Mouse (Mus musculus): ENCODE results near the gene Rbm28. TPM values are rescaled to one million over a fixed set of nuclear protein-coding genes. Genes with fewer than 3 reads are reported as not detected.
"Not testable (repeated sequence)": the region's sequence is repeated elsewhere in the genome, so short reads cannot be mapped to it uniquely, and the experiment has no call there.

Gene Rbm28
- polyA plus RNA-seq, 1 experiment from 2014 or later = 47.4 TPM

DNA sequence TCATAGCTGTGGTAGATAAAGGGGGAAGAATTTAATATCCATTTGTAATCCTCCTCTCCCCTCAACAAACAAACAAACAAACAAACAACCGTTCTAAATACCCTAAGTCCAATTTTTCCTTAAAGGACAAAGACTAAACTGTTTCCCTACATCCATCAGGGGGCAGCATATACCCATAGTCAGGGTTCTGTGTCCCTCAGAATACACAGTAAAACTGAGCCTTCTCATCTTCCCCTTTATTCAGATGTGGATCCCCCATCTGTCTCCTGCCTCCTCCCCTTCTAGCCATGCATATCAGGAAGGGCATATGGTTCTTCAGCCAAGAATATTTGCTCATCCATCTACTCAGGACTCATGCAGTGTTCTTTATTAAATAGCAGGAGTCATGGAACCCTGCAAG, 1.4 kb upstream of the Rbm28 start:
- Histone ChIP-seq H3K4me1 (peaks cover 23% of the 10 kb centered on the region), H3K9ac (no peak overlapping the region), H3K27me3 (peaks cover 49% of the 10 kb centered on the region), H3K4me3 (no peak overlapping the region), H3K36me3 (no peaks in the 10 kb centered on the region), H3K4me2 (no peak overlapping the region), H3K9me3 (no peaks in the 10 kb centered on the region), H3K27ac (no peak overlapping the region)
- WGBS = 19% methylated on average over 1 of the region's 1 CpGs
- ATAC-seq (ENCODE audit: insufficient number of reproducible peaks, insufficient read depth, low FRiP score, low TSS enrichment, low read depth) = no peak

DNA sequence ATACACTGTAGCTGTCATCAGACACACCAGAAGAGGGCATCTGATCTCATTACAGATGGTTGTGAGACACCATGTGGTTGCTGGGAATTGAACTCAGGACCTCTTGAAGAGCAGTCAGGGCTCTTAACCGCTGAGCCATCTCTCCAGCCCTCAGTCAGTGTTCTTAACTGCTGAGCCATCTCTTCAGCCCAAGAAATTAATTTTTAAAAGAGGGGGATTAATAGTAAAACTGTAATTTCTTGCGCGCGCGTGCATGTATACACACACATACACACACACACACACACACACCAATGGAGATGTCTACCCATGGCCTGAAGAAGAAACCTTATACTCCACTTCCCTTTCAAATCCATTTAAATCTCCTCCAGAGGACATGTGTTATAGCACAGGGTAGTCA, 3.5 kb downstream of the Rbm28 start:
- H3K4me3 ChIP-seq = not testable (repeated sequence)
- WGBS = 97% methylated on average over 5 of the region's 5 CpGs
- H3K36me3 ChIP-seq = peaks cover 41% of the 10 kb centered on the region

DNA sequence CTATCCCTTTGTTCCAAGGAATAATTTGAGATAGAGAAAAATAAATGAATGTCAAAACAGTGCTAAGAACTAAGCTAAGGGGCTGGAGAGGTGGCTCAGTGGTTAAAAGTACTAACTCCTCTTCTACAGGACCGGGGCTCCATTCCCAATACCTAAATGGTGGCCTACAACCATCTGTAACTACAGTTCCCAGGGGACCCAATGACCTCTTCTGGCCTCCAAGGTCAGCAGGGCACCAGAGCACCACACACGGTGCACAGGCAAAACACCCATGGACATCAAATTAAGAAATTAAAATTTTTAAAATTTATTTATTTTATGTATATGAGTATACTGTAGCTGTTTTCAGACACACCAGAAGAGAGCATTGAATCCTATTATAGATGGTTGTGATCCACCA, 4.0 kb downstream of the Rbm28 start:
- no peak overlapping the region for H3K4me3 ChIP-seq
- no peaks in the 10 kb centered on the region for H3K27me3 ChIP-seq
- H3K9me3 ChIP-seq = no peaks in the 10 kb centered on the region
- H3K27ac ChIP-seq = no peak overlapping the region
- H3K4me2 ChIP-seq = no peak overlapping the region
- no peak overlapping the region for H3K9ac ChIP-seq
- H3K36me3 ChIP-seq = peaks cover 46% of the 10 kb centered on the region
- ATAC-seq (ENCODE audit: insufficient number of reproducible peaks, insufficient read depth, low FRiP score, low TSS enrichment, low read depth) = no peak
- peaks cover 8% of the 10 kb centered on the region for H3K4me1 ChIP-seq
- WGBS = 82% methylated on average over 2 of the region's 2 CpGs

More for the DNA sequence above, 3.5 kb downstream of the Rbm28 start:
- not testable (repeated sequence) for H3K27ac ChIP-seq; H3K4me1 ChIP-seq; H3K4me2 ChIP-seq; H3K9me3 ChIP-seq; H3K27me3 ChIP-seq; ATAC-seq (ENCODE audit: insufficient number of reproducible peaks, insufficient read depth, low FRiP score, low TSS enrichment, low read depth); H3K9ac ChIP-seq

DNA sequence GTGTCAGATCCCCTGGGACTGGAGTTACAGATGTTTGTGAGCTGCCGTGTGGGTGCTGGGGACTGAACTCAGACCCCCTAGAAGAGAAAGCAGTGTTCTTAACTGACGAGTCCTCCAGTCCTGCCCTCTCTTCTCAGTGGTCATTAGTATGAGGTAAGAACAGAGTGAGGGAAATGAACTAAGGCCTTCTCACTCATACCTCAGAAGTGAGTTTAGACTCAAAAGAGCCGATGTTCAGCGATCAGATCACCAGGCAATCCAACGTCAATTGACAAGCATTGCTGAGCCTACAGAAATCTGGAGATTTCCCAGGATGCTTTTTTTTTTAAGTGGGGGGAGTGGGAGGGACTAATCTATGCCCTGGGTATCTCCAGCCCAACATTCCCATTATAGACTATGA, 8.5 kb downstream of the Rbm28 start:
- no peak overlapping the region for H3K27ac ChIP-seq
- no peak overlapping the region for H3K9ac ChIP-seq
- WGBS = 93% methylated on average over 5 of the region's 5 CpGs
- no peaks in the 10 kb centered on the region for H3K9me3 ChIP-seq
- H3K27me3 ChIP-seq = no peaks in the 10 kb centered on the region
- H3K4me2 ChIP-seq = no peak overlapping the region
- H3K36me3 ChIP-seq = peaks cover 84% of the 10 kb centered on the region
- H3K4me3 ChIP-seq = no peak overlapping the region
- ATAC-seq (ENCODE audit: insufficient number of reproducible peaks, insufficient read depth, low FRiP score, low TSS enrichment, low read depth) = no peak
- no peaks in the 10 kb centered on the region for H3K4me1 ChIP-seq

DNA sequence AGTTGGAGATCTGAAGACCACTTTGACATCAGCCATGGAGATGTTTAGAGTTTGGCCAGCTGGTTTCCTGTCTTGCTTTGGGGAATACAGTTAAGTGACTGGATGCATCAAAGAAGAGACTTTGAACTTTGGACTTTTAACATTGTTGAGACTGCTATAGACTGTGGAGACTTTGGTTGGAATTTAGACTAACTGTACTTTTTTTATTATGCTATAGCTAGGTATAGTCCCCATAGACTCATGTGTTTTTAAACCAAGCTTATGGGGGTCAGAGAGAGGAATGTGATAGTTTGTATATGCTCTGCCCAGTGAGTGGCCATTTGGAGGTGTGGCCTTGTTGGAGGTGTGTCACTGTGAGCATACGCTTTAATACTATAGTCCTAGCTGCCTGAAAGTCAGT, 14.8 kb downstream of the Rbm28 start:
- WGBS = 88% methylated on average over 1 of the region's 1 CpGs
- no peak overlapping the region for H3K27ac ChIP-seq
- H3K9ac ChIP-seq = no peak overlapping the region
- no peak overlapping the region for H3K4me2 ChIP-seq
- H3K4me3 ChIP-seq = no peak overlapping the region
- no peaks in the 10 kb centered on the region for H3K4me1 ChIP-seq
- ATAC-seq (ENCODE audit: insufficient number of reproducible peaks, insufficient read depth, low FRiP score, low TSS enrichment, low read depth) = no peak
- peaks cover 61% of the 10 kb centered on the region for H3K36me3 ChIP-seq
- H3K27me3 ChIP-seq = no peaks in the 10 kb centered on the region
- no peaks in the 10 kb centered on the region for H3K9me3 ChIP-seq

DNA sequence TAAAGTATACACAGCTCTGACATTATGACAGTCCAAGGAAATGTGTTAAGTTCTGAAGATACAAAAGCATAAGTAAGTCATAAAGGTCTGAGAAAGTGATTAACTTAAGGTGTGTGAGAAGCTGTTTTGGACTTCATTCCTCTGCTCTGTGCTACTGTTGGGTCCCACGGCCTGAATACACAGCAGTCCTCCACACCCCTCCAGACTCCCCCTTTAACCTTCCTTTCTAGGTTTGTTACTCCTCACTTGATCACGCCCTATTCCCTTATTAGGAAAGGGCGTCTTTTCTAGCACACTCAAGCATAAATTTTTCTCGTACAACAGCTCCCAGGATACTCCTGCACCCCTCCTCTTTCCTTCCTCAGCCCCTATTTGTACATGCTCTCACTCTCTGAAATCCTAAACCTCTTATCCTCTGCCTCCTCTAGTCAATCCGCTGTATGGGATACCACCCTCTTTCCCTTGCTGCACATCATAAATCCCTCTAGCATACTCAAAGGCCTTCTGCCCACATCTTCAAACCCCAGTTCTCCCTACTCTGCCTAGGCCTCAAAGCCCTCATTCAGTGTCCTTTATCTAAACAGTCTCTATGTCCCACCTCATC, 17.3 kb downstream of the Rbm28 start:
- no peak overlapping the region for H3K27ac ChIP-seq
- H3K9ac ChIP-seq = no peak overlapping the region
- no peak overlapping the region for H3K4me3 ChIP-seq
- no peaks in the 10 kb centered on the region for H3K4me1 ChIP-seq
- H3K27me3 ChIP-seq = no peaks in the 10 kb centered on the region
- no peak overlapping the region for H3K4me2 ChIP-seq
- 83% methylated on average over 5 of the region's 5 CpGs for WGBS
- ATAC-seq (ENCODE audit: insufficient number of reproducible peaks, insufficient read depth, low FRiP score, low TSS enrichment, low read depth) = no peak
- no peaks in the 10 kb centered on the region for H3K9me3 ChIP-seq
- peaks cover 48% of the 10 kb centered on the region for H3K36me3 ChIP-seq

DNA sequence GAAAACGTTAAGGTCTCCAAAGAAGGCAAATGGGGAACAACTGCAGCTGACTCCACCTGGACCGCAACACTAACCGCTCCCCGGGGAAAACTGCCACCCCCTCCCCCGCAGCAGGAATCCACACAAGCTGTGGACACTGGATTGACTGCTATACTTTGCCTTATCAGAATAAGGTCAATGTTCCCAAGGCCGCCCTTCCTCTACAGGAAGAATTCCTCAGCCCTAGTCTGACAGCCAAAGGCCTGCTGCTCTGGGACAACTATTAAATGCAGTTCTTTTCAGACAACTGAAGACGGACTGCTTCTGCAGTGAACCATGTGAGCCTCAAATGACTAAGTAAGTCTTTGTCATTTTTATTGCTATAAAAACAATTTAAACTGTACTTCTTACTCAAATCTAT, 18.2 kb downstream of the Rbm28 start:
- Histone ChIP-seq H3K9ac (no peak overlapping the region), H3K4me3 (no peak overlapping the region), H3K4me2 (no peak overlapping the region), H3K4me1 (no peaks in the 10 kb centered on the region), H3K9me3 (no peaks in the 10 kb centered on the region), H3K36me3 (peaks cover 44% of the 10 kb centered on the region), H3K27me3 (no peaks in the 10 kb centered on the region), H3K27ac (no peak overlapping the region)
- no peak for ATAC-seq (ENCODE audit: insufficient number of reproducible peaks, insufficient read depth, low FRiP score, low TSS enrichment, low read depth)
- WGBS = 82% methylated on average over 7 of the region's 7 CpGs

DNA sequence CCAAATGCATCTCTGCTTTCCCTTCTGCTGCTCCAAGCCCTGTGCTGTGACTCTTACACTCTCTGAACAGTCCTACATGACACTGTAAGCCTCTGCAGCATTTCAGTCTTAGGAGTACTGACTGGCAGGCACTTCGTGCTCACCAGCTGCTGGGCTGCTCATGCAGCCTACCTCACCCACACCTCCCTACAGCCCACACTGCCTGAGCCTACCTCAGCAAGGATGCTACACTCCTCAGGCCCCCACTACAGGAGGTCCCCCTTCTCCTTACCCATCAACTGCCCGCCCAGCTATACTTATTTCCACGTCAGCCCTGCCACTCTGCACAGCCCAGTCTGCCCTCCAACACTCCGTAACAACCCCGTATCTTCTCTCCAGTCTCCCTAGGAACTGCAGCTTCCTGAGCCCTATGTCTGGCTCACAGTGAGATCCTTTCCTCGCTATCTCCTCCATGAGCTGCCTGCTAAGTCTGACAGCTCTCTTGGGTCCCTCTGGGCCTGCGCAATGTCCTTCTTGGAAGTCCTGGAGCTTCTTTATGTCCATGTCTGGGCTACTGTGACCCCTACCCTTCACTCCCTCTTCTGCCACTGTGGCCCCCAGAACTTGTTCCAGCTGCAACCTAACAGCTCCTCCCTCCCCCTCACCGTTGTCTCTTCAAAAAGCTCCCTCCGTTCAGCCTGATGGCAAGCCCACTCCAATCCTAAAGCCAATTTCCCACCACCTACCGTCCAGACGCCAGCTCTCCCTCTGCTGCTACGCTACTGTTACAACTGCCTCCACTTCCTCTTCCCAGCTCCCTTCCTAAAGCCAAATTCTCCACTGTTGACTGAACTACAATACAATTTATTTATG, 19.1 kb downstream of the Rbm28 start:
- H3K9ac ChIP-seq = no peak overlapping the region
- H3K36me3 ChIP-seq = peaks cover 45% of the 10 kb centered on the region
- ATAC-seq (ENCODE audit: insufficient number of reproducible peaks, insufficient read depth, low FRiP score, low TSS enrichment, low read depth) = no peak
- H3K27me3 ChIP-seq = no peaks in the 10 kb centered on the region
- 78% methylated on average over 12 of the region's 12 CpGs for WGBS
- no peaks in the 10 kb centered on the region for H3K9me3 ChIP-seq
- H3K4me1 ChIP-seq = no peaks in the 10 kb centered on the region
- H3K27ac ChIP-seq = no peak overlapping the region
- H3K4me2 ChIP-seq = no peak overlapping the region
- no peak overlapping the region for H3K4me3 ChIP-seq

DNA sequence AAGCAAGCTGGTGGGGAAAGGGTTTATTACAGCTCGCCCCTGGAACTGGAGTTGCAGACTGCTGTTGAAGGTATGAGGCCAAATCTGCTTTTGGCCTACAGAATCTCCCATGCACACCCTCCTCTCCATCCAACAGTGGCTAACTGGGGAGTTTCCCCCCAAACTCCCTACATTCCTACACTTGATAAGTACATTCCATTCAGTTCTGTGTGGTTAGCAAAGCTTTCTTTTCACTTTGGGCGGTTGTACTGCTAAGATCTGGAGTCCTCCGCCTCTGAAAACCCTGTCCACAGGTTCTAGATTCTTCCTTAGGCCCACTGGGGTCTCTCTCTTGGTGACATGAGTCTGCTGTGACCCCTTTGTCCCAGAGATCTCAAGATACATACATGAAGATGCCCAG, 19.8 kb downstream of the Rbm28 start:
- no peaks in the 10 kb centered on the region for H3K27me3 ChIP-seq
- no peak overlapping the region for H3K4me2 ChIP-seq
- no peak overlapping the region for H3K4me3 ChIP-seq
- H3K9ac ChIP-seq = no peak overlapping the region
- peaks cover 43% of the 10 kb centered on the region for H3K36me3 ChIP-seq
- no peak for ATAC-seq (ENCODE audit: insufficient number of reproducible peaks, insufficient read depth, low FRiP score, low TSS enrichment, low read depth)
- H3K27ac ChIP-seq = no peak overlapping the region
- no peaks in the 10 kb centered on the region for H3K4me1 ChIP-seq
- no peaks in the 10 kb centered on the region for H3K9me3 ChIP-seq
- 87% methylated on average over 3 of the region's 3 CpGs for whole genome bisulfite sequencing

DNA sequence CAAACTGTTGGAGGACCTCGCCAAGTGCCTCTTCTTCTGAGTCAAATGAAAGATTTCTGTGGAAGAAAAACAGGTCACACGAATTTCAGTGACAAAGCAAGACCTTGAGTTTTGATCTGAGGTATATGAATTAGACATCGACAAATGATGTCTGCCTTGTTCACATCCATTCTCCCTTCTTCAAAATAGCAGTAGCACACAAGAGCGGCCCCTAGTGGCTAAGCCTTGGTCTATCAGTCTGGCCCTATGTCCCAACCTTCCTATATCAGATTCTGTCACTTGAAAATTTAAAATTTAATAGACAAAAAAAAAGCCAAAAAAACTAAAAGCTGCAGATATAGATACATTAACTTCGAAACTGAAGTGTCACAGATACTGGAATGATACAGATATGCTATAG, 21.2 kb downstream of the Rbm28 start:
- H3K27me3 ChIP-seq = no peaks in the 10 kb centered on the region
- no peak overlapping the region for H3K27ac ChIP-seq
- H3K4me1 ChIP-seq = no peaks in the 10 kb centered on the region
- H3K9ac ChIP-seq = no peak overlapping the region
- no peaks in the 10 kb centered on the region for H3K9me3 ChIP-seq
- WGBS = 41% methylated on average over 5 of the region's 5 CpGs
- peaks cover 41% of the 10 kb centered on the region for H3K36me3 ChIP-seq
- no peak for ATAC-seq (ENCODE audit: insufficient number of reproducible peaks, insufficient read depth, low FRiP score, low TSS enrichment, low read depth)
- no peak overlapping the region for H3K4me3 ChIP-seq
- H3K4me2 ChIP-seq = no peak overlapping the region

DNA sequence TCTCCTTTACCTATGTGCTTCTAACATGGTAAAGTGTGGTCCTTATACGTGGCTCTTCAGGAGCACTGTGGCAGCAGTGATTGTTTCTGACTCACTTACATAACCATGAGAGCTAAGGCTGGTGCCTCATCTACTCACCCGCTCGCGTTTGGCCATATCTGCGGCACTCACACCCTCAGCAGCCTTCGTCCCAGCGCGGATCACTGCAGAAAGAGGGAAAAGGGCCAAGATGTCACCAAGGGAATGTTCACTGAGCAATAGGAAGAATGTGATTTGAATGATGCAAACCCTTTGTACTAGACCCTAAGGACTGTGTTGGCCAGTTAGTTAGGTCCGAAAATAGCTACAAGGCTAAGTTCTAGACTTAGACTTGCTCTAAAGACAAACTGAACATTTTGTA, 27.4 kb downstream of the Rbm28 start:
- Histone ChIP-seq H3K36me3 (peaks cover 76% of the 10 kb centered on the region), H3K9ac (no peak overlapping the region), H3K27me3 (no peaks in the 10 kb centered on the region), H3K4me2 (no peak overlapping the region), H3K4me1 (no peaks in the 10 kb centered on the region), H3K9me3 (no peaks in the 10 kb centered on the region), H3K27ac (no peak overlapping the region), H3K4me3 (no peak overlapping the region)
- ATAC-seq (ENCODE audit: insufficient number of reproducible peaks, insufficient read depth, low FRiP score, low TSS enrichment, low read depth) = no peak
- 94% methylated on average over 9 of the region's 9 CpGs for WGBS

DNA sequence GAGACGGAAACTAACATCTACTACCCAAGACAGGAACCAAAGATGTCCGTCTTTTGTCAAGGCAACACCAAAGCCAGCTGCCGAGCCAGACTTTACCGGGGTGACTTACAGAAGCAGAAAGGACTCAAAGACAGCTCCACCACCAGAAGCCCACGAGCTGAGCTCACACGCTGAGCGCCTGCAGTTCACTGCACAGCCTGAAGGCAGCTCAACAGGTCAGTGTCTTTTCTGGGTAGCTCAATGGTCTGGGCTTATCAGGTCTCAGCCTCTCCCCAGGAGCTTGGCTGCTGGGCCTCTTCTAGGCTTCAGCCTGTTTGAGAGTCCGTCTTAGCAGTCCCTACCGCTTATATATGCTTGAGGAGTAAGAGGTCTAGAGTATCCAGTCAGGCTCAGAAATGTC, 31.7 kb downstream of the Rbm28 start:
- Histone ChIP-seq H3K9ac (no peak overlapping the region), H3K9me3 (no peaks in the 10 kb centered on the region), H3K4me2 (no peak overlapping the region), H3K36me3 (peaks cover 86% of the 10 kb centered on the region), H3K4me1 (no peaks in the 10 kb centered on the region), H3K27ac (no peak overlapping the region), H3K4me3 (no peak overlapping the region), H3K27me3 (no peaks in the 10 kb centered on the region)
- no peak for ATAC-seq (ENCODE audit: insufficient number of reproducible peaks, insufficient read depth, low FRiP score, low TSS enrichment, low read depth)
- WGBS = 91% methylated on average over 9 of the region's 9 CpGs
